Mouse (Mus musculus) ES-E14 (cell line): ENCODE measurements around the gene Chaf1a.

Experiments
- HCFC1 ChIP-seq: IDR thresholded peaks from 2 replicates; pipeline ENCODE4 v1.6.1; 2012; ENCODE audit warnings: low read length, inconsistent platforms, borderline replicate concordance; ENCODE audit not compliant: insufficient read depth
- MAFK ChIP-seq: IDR thresholded peaks from 2 replicates; pipeline ENCODE4 v1.6.1; 2014; ENCODE audit warnings: mild to moderate bottlenecking, low read depth, low read length, inconsistent platforms; ENCODE audit not compliant: insufficient read depth
- ZC3H11A ChIP-seq: IDR thresholded peaks from 2 replicates; pipeline ENCODE4 v1.6.1; 2012; ENCODE audit warnings: low read depth, mild to moderate bottlenecking, inconsistent platforms, low read length, borderline replicate concordance
- ZNF384 ChIP-seq: IDR thresholded peaks from 2 replicates; pipeline ENCODE4 v1.6.1; 2012; ENCODE audit warnings: low read depth, low read length, inconsistent platforms

GRCm38 (mm10) chr17:56121826-56122225 is 81.6 kb downstream of the Chaf1a start, which contains the start of gene Lrg1:
- no peak for TF ChIP-seq HCFC1
- no peak for TF ChIP-seq MAFK
- TF ChIP-seq ZNF384 = no peak
- TF ChIP-seq ZC3H11A = no peak
